Mouse (Mus musculus) right cerebral cortex, adult 2 months (tissue): ENCODE measurements around the gene Chic2.

Experiments used
- DNase-seq, 2 experiments: peaks; one replicate each; pipeline ENCODE4 v3.0.0; 2021 to 2022; ENCODE audit warnings: low spot score in 2 of 2

The Chic2 gene

GRCm38 (mm10) chr5:75044310-75044904 lies at the start of gene Chic2:
Gene Chic2, minus strand, starts transcription at chr5:75044774.
- peak; percentile 66 to 71 for DNase-seq

GRCm38 (mm10) chr5:75085906-75086305 lies 41.3 kb upstream of the Chic2 start:
- no peak for DNase-seq

- no peak for DNase-seq
These were observed 40.9 kb upstream of the Chic2 start for GRCm38 (mm10) chr5:75085521-75085875.

- no peak for DNase-seq
These were observed 40.4 kb upstream of the Chic2 start for GRCm38 (mm10) chr5:75084871-75085520.

GRCm38 (mm10) chr5:75084393-75084870 lies 39.9 kb upstream of the Chic2 start:
- no peak for DNase-seq

- no peak for DNase-seq
These were observed 39.2 kb upstream of the Chic2 start for GRCm38 (mm10) chr5:75083591-75084392.

- no peak for DNase-seq
These were observed 38.5 kb upstream of the Chic2 start for GRCm38 (mm10) chr5:75083061-75083460.

- DNase-seq = no peak
These were observed 37.9 kb upstream of the Chic2 start for GRCm38 (mm10) chr5:75082439-75082838.

- DNase-seq = no peak
These were observed 35.0 kb upstream of the Chic2 start for GRCm38 (mm10) chr5:75079564-75079963.

GRCm38 (mm10) chr5:75077051-75077380 lies 32.4 kb upstream of the Chic2 start:
- no peak for DNase-seq

- no peak for DNase-seq
These were observed 31.9 kb upstream of the Chic2 start for GRCm38 (mm10) chr5:75076326-75077050.

- no peak for DNase-seq
These were observed 30.9 kb upstream of the Chic2 start, which contains the start of gene Gsx2 for GRCm38 (mm10) chr5:75075383-75075941. Gene Gsx2, plus strand, starts transcription at chr5:75075601.

GRCm38 (mm10) chr5:75074537-75075382 lies 30.2 kb upstream of the Chic2 start:
- no peak for DNase-seq

GRCm38 (mm10) chr5:75074132-75074531 lies 29.6 kb upstream of the Chic2 start:
- no peak for DNase-seq

GRCm38 (mm10) chr5:75073684-75074083 lies 29.1 kb upstream of the Chic2 start:
- no peak for DNase-seq

GRCm38 (mm10) chr5:75073167-75073566 lies 28.6 kb upstream of the Chic2 start:
- DNase-seq = no peak

- no peak for DNase-seq
These were observed 28.0 kb upstream of the Chic2 start for GRCm38 (mm10) chr5:75072532-75072931.

- no peak for DNase-seq
These were observed 27.4 kb upstream of the Chic2 start for GRCm38 (mm10) chr5:75071951-75072350.

- DNase-seq = no peak
These were observed 26.2 kb upstream of the Chic2 start for GRCm38 (mm10) chr5:75070656-75071375.

- DNase-seq = no peak
These were observed 25.6 kb upstream of the Chic2 start for GRCm38 (mm10) chr5:75070132-75070531.
